Mouse (Mus musculus) MEL (cell line): ENCODE results near the gene Hectd1. TPM values are rescaled to one million over a fixed set of nuclear protein-coding genes. Genes with fewer than 3 reads are reported as not detected.

Source experiments
- DNase-seq: peaks from one replicate; pipeline ENCODE4 v3.0.0; 2011; ENCODE audit warnings: low read depth, low spot score
- H3K27ac ChIP-seq: 2 replicates; pipeline ENCODE4 v1.5.1; 2012; ENCODE audit warnings: low read depth, mild to moderate bottlenecking, control low read depth, low read length, moderate library complexity; ENCODE audit not compliant: control insufficient read depth
- H3K27me3 ChIP-seq, 2 experiments: fragments of 150-350 bp in 1 of 2; sonication (generic) in 1 of 2; 2 replicates each; pipeline ENCODE4 v1.6.1; 2012; ENCODE audit warnings: low read length in 2 of 2, mild to moderate bottlenecking in 2 of 2, improper control_type of control experiment in 1 of 2, moderate library complexity in 1 of 2; ENCODE audit not compliant: insufficient read depth in 2 of 2, control insufficient read depth in 1 of 2
- H3K36me3 ChIP-seq, 2 experiments: 2 replicates each; pipeline ENCODE4 v1.6.1; 2012 to 2014; ENCODE audit warnings: low read length in 2 of 2, improper control_type of control experiment in 1 of 2, inconsistent platforms in 1 of 2, mild to moderate bottlenecking in 1 of 2; ENCODE audit not compliant: insufficient read depth in 2 of 2, control insufficient read depth in 1 of 2
- H3K4me1 ChIP-seq, 2 experiments: fragments of 150-350 bp in 1 of 2; sonication (generic) in 1 of 2; 2 replicates each; pipeline ENCODE4 v1.6.1; 2012; ENCODE audit warnings: low read length in 2 of 2, improper control_type of control experiment in 1 of 2, mild to moderate bottlenecking in 1 of 2; ENCODE audit not compliant: insufficient read depth in 2 of 2, control insufficient read depth in 1 of 2
- H3K4me3 ChIP-seq, 2 experiments: fragments of 150-350 bp in 1 of 2; sonication (generic) in 1 of 2; 2 replicates each; pipeline ENCODE4 v1.5.1; 2012; ENCODE audit warnings: low read depth in 2 of 2, low read length in 2 of 2, mild to moderate bottlenecking in 2 of 2, moderate library complexity in 2 of 2, control low read depth in 1 of 2, improper control_type of control experiment in 1 of 2; ENCODE audit not compliant: control insufficient read depth in 1 of 2, insufficient read depth in 1 of 2
- H3K79me2 ChIP-seq: 2 replicates; pipeline ENCODE4 v1.6.1; 2012; ENCODE audit warnings: mild to moderate bottlenecking, low read length, moderate library complexity; ENCODE audit not compliant: control insufficient read depth, poor library complexity, insufficient read depth
- H3K9ac ChIP-seq: 2 replicates; pipeline ENCODE4 v1.6.1; 2012; ENCODE audit warnings: low read depth, mild to moderate bottlenecking, control low read depth, low read length, moderate library complexity; ENCODE audit not compliant: control insufficient read depth, poor library complexity, severe bottlenecking
- H3K9me3 ChIP-seq: fragments of 150-350 bp; sonication (generic); replicated peaks from 2 replicates; pipeline ENCODE4 v1.6.1; 2012; ENCODE audit warnings: mild to moderate bottlenecking, low read length, improper control_type of control experiment, moderate library complexity; ENCODE audit not compliant: insufficient read depth
- BHLHE40 ChIP-seq: IDR thresholded peaks from 2 replicates; pipeline ENCODE4 v1.6.1; 2012; ENCODE audit warnings: low read depth, mild to moderate bottlenecking, inconsistent platforms, low read length, improper control_type of control experiment, borderline replicate concordance
- CHD2 ChIP-seq: IDR thresholded peaks from 2 replicates; pipeline ENCODE4 v1.6.1; 2011; ENCODE audit warnings: low read length, improper control_type of control experiment
- CTCF ChIP-seq, 3 experiments: IDR thresholded peaks in 2 of 3; conservative IDR thresholded peaks in 1 of 3; 2 replicates each; pipeline ENCODE4 v1.5.1; 2011 to 2012; ENCODE audit warnings: low read length in 3 of 3, low read depth in 2 of 3, mild to moderate bottlenecking in 2 of 3, improper control_type of control experiment in 1 of 3, inconsistent platforms in 1 of 3, mixed read lengths in 1 of 3, moderate library complexity in 1 of 3; ENCODE audit not compliant: control insufficient read depth in 1 of 3, insufficient read depth in 1 of 3, poor library complexity in 1 of 3, severe bottlenecking in 1 of 3
- E2F4 ChIP-seq: IDR thresholded peaks from 2 replicates; pipeline ENCODE4 v1.6.1; 2011; ENCODE audit warnings: low read depth, low read length, improper control_type of control experiment, borderline replicate concordance
- EP300 ChIP-seq, 2 experiments: IDR thresholded peaks; 2 replicates each; pipeline ENCODE4 v1.6.1; 2011; ENCODE audit warnings: improper control_type of control experiment in 2 of 2, low read length in 2 of 2, low read depth in 1 of 2, mild to moderate bottlenecking in 1 of 2
- GATA1 ChIP-seq: IDR thresholded peaks from 2 replicates; pipeline ENCODE4 v1.6.1; 2011; ENCODE audit warnings: low read depth, low read length, improper control_type of control experiment
- KAT2A ChIP-seq: conservative IDR thresholded peaks from 2 replicates; pipeline ENCODE4 v1.6.1; 2012; ENCODE audit warnings: low read depth, low read length, improper control_type of control experiment, inconsistent platforms
- MAZ ChIP-seq: IDR thresholded peaks from 2 replicates; pipeline ENCODE4 v1.6.1; 2012; ENCODE audit warnings: low read depth, mild to moderate bottlenecking, inconsistent platforms, low read length, improper control_type of control experiment
- MYC ChIP-seq: IDR thresholded peaks from 2 replicates; pipeline ENCODE4 v1.6.1; 2011; ENCODE audit warnings: low read depth, mild to moderate bottlenecking, low read length, improper control_type of control experiment, moderate library complexity
- POLR2A ChIP-seq, 2 experiments: IDR thresholded peaks; 2 replicates each; pipeline ENCODE4 v1.6.1; 2011 to 2012; ENCODE audit warnings: low read length in 2 of 2, mild to moderate bottlenecking in 2 of 2, control low read depth in 1 of 2, improper control_type of control experiment in 1 of 2, low read depth in 1 of 2, moderate library complexity in 1 of 2; ENCODE audit not compliant: control insufficient read depth in 1 of 2, insufficient read depth in 1 of 2, poor library complexity in 1 of 2
- RAD21 ChIP-seq: IDR thresholded peaks from 2 replicates; pipeline ENCODE4 v1.6.1; 2011; ENCODE audit warnings: mild to moderate bottlenecking, low read depth, low read length, improper control_type of control experiment
- SIN3A ChIP-seq: IDR thresholded peaks from 2 replicates; pipeline ENCODE4 v1.6.1; 2012; ENCODE audit warnings: low read length, improper control_type of control experiment, inconsistent platforms
- TBP ChIP-seq: IDR thresholded peaks from 2 replicates; pipeline ENCODE4 v1.8.0; 2011; ENCODE audit warnings: low read depth, low read length, improper control_type of control experiment
- TCF12 ChIP-seq: IDR thresholded peaks from 2 replicates; pipeline ENCODE4 v1.6.1; 2014; ENCODE audit warnings: low read depth, mild to moderate bottlenecking, inconsistent platforms, low read length, improper control_type of control experiment, moderate library complexity
- USF1 ChIP-seq: IDR thresholded peaks from 2 replicates; pipeline ENCODE4 v1.6.1; 2014; ENCODE audit warnings: low read depth, mild to moderate bottlenecking, inconsistent platforms, low read length, improper control_type of control experiment, moderate library complexity
- USF2 ChIP-seq, 2 experiments: IDR thresholded peaks; 2 replicates each; pipeline ENCODE4 v1.6.1; 2011 to 2012; ENCODE audit warnings: improper control_type of control experiment in 2 of 2, low read length in 2 of 2, borderline replicate concordance in 1 of 2, inconsistent platforms in 1 of 2, low read depth in 1 of 2, mild to moderate bottlenecking in 1 of 2; ENCODE audit not compliant: insufficient read depth in 1 of 2
- ZC3H11A ChIP-seq: IDR thresholded peaks from 2 replicates; pipeline ENCODE4 v1.6.1; 2012; ENCODE audit warnings: low read depth, mild to moderate bottlenecking, inconsistent platforms, low read length, improper control_type of control experiment
- ZKSCAN1 ChIP-seq: IDR thresholded peaks from 2 replicates; pipeline ENCODE4 v1.6.1; 2012; ENCODE audit warnings: low read depth, mild to moderate bottlenecking, inconsistent platforms, low read length, improper control_type of control experiment, moderate library complexity
- ZNF384 ChIP-seq: IDR thresholded peaks from 2 replicates; pipeline ENCODE4 v1.6.1; 2012; ENCODE audit warnings: low read depth, mild to moderate bottlenecking, inconsistent platforms, low read length, improper control_type of control experiment
- polyA plus RNA-seq, 2 experiments: library from polyadenylated mRNA; stranded (reverse) in 1 of 2; unstranded in 1 of 2; fragments of >175 nt in 1 of 2; fragments of >200 nt in 1 of 2; gene quantifications; 2 replicates each; pipeline versions ENCODE4 v1.2.1 to v1.2.4; 2012; ENCODE audit warnings: low replicate concordance in 2 of 2, low read depth in 1 of 2; ENCODE audit not compliant: insufficient read length in 2 of 2, insufficient read depth in 1 of 2, missing spikeins in 1 of 2
- total RNA-seq: library from RNA; depleted of rRNA; stranded (reverse); fragments of 300-350 nt; gene quantifications from 2 replicates; pipeline ENCODE4 v1.2.3, GENCODE M21; 2012

Gene Hectd1
- total and polyA plus RNA-seq, 3 experiments: 55.2 to 248 (median 72.0) TPM

- TF ChIP-seq POLR2A (IDR thresholded peaks at IDR 0.05; ENCODE audit: control insufficient read depth in 1 of 2, insufficient read depth in 1 of 2, low read depth in 1 of 2, low read length in 2 of 2, poor library complexity in 1 of 2): peak in 1 of 2 experiments; percentile 63; a peak in 2 of 4 replicates
- peak; percentile 70 for TF ChIP-seq GATA1
- TF ChIP-seq MAZ: peak; percentile 37; the same call in 1 of the 2 replicates
- TF ChIP-seq ZKSCAN1: 0 out of 2 replicates have a peak, but pooled peaks have one; percentile 10
- peak; percentile 53 to 74 for TF ChIP-seq EP300 (IDR thresholded peaks at IDR 0.05; ENCODE audit: low read depth in 1 of 2, low read length in 2 of 2)
- peak; percentile 65 for TF ChIP-seq SIN3A
- no peak for TF ChIP-seq RAD21
- TF ChIP-seq ZNF384: no peak
- no peak for TF ChIP-seq USF1
- TF ChIP-seq KAT2A: 0 out of 2 replicates have a peak, but pooled peaks have one; percentile 42
Measured at GRCm38 (mm10) chr12:51871446-51872144, 42.3 kb upstream of the Hectd1 start (continued).

DNA sequence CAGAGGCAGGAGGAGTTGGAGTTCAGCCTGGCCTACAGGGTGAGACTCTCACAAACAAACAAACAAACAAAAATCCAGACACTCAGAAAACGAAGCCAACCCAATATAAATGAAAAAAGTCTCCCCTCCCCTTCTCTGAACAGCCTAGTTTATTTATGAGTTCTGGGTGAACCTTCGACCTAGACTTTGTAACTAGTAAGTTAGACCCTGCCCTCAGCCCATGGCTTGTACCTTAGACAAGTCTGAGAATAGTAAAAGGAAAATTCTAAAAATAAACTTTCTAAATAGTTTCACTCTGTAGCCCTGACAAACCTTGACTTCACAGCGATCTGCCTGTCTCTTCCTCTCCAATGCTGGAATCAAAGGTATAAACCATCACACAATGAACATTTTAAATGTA is 40.2 kb upstream of the Hectd1 start:
- TF ChIP-seq CTCF (IDR thresholded peaks at IDR 0.05 in 2 of 3, conservative IDR thresholded peaks at IDR 0.05 in 1 of 3; ENCODE audit: control insufficient read depth in 1 of 3, insufficient read depth in 1 of 3, low read depth in 2 of 3, low read length in 3 of 3, poor library complexity in 1 of 3, severe bottlenecking in 1 of 3): no peak
- TF ChIP-seq TCF12: no peak
- TF ChIP-seq KAT2A: no peak
- no peak for TF ChIP-seq BHLHE40
- no peak for TF ChIP-seq E2F4
- no peak for TF ChIP-seq RAD21
- TF ChIP-seq GATA1: no peak
- no peak for TF ChIP-seq ZC3H11A
- TF ChIP-seq, all 39 proteins: peak for 0
- H3K9me3 ChIP-seq: no peaks in the 10 kb centered on the region
- H3K4me1 ChIP-seq: peaks cover 23 to 46% of the 10 kb centered on the region in 2 experiments
- H3K36me3 ChIP-seq: peaks cover 0 to 55% of the 10 kb centered on the region in 2 experiments; a peak in 2 of 4 replicates
- H3K4me3 ChIP-seq: no peak overlapping the region
- no peak for DNase-seq
- no peak overlapping the region for H3K27ac ChIP-seq
- no peaks in the 10 kb centered on the region for H3K27me3 ChIP-seq
- H3K9ac ChIP-seq: no peak overlapping the region
- H3K79me2 ChIP-seq: peaks cover 8% of the 10 kb centered on the region; the same call in 1 of the 2 replicates

DNA sequence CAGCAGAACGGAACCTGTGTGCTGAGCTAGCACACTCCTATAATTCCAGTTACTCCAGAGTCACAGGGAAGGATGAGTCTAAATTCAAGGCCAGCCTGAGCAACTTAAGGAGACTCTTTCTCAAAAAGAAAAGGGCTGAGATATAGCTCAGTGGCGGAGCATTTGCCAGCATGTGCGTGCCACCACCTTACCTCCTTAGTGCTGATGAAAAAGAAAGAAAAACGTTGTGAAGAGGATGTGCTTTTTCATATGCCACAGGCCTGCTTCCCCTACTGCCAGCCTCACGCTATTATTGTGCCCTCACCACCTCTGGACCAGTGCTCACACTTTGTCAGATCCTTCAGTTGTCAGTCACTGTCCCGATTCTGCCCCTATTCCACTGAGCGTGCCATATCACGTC is 37.7 kb upstream of the Hectd1 start:
- H3K4me1 ChIP-seq: peaks cover 12 to 30% of the 10 kb centered on the region in 2 experiments
- no peaks in the 10 kb centered on the region for H3K79me2 ChIP-seq
- no peak overlapping the region for H3K4me3 ChIP-seq
- TF ChIP-seq POLR2A (IDR thresholded peaks at IDR 0.05; ENCODE audit: control insufficient read depth in 1 of 2, insufficient read depth in 1 of 2, low read depth in 1 of 2, low read length in 2 of 2, poor library complexity in 1 of 2) (no peak), USF2 (IDR thresholded peaks at IDR 0.05; ENCODE audit: borderline replicate concordance in 1 of 2, insufficient read depth in 1 of 2, low read depth in 1 of 2, low read length in 2 of 2) (no peak), CHD2 (no peak), TBP (no peak), MYC (no peak), SIN3A (no peak)
- H3K36me3 ChIP-seq: peaks cover 0 to 31% of the 10 kb centered on the region in 2 experiments; a peak in 2 of 4 replicates
- H3K27me3 ChIP-seq: no peaks in the 10 kb centered on the region
- DNase-seq: no peak
- no peaks in the 10 kb centered on the region for H3K9me3 ChIP-seq
- no peak overlapping the region for H3K9ac ChIP-seq
- H3K27ac ChIP-seq: no peak overlapping the region
